Mouse (Mus musculus): ENCODE measurements around the gene Kcnj16.

Kcnj16 gene

DNA sequence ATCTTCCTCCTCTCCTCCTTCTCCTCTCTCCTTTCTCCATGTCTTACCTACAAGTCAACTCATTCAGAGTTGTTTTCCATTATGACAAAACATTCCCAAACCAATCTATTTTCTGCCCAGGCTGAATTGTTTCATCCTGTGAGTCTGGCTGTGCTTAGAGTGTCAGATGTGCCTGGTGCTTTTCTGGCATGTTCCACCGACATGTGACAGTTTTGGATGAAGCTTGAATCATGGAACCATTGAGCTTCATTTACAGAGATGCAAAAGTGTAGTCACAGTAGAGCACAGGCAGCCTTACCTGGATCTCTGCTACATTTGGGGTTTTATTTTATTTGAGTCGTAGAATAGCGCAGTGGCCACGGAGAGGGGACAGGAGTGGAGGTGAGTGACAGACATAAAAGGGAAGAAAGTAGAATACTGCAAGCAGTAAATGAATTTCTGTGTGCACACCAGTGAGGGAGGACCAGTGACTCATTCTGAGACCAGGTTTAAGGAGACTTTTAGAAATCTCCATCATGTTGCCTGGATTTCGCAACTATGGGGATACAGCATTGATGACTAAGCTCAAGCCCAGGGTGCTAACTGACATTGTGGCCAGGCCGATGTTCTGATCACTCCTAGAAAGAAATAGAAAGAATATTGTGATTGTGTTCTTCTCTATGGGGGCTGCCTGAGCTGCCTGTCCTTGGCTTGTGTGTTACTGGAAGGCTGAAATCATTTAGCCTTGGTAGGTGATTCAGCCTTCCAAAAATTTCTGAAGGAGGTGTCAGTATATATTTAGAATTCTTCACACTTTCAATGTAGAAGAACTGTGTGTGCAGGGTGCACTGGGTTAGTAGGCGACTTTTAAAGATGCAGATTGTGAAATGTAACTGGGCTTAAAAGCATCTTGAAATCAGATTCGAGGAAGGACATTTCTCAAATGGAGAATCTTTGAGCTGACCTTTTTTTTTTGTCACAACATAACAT lies 87.3 kb downstream of the Kcnj16 start:
- no peak for DNase-seq (ENCODE audit: inconsistent ontology term)

DNA sequence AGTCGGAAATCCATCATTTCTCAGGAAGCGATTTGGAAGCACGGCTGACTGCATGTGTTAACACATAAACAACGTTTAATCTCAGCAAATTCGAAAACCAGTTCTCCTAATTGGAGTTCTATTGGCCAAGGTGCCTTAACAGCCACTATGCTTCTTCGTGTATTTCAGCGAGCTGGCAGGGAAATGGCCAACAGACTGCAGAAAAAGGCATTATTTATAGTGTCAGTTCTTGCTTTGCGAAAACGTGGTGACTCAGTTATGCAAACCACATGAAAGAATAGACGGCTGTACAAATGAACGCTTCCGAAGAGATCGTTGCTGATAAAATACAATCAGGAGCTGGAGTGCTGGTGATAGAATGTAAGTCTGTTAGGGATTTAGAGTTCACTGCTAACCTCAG lies 88.2 kb downstream of the Kcnj16 start:
- no peak for DNase-seq (ENCODE audit: inconsistent ontology term)

DNA sequence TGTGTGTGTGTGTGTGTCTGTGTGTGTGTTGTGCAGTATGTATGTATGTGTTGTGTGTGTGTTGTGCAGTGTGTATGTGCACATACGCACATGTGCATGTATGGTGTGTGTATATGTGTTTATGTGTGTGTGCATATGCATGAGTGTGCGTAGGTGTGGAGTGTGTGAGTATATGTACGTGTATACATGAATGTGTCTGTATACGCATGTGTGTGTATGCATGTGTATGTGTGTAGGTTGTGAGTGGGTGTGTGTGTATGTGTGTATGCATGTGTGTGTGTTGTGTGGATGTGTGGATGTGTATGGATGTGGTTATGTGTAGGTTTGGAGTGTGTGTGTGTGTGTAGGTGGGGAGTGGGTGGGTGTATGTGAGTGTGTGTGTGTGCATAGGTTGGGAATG lies 89.6 kb downstream of the Kcnj16 start:
- no peak for DNase-seq (ENCODE audit: inconsistent ontology term)

DNA sequence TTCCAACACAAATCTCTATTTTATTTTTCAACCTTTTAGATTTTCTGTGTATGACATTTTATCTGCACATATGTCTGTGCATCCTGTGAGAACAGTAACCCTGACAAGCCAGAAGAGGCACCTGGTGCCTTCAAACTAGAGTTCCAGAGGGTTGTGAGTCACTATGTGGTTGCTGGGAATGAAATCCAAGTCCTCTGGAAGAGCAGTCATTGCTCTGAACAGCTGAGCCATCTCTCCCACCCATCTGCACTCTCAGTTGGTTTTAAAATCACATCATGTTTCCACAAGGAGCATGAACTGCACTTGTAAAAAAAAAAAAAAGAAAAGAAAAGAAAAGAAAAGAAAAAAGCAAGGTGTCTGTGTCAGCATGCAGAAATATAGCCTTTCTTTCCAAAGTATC lies 91.6 kb downstream of the Kcnj16 start:
- DNase-seq (ENCODE audit: inconsistent ontology term), result no peak

DNA sequence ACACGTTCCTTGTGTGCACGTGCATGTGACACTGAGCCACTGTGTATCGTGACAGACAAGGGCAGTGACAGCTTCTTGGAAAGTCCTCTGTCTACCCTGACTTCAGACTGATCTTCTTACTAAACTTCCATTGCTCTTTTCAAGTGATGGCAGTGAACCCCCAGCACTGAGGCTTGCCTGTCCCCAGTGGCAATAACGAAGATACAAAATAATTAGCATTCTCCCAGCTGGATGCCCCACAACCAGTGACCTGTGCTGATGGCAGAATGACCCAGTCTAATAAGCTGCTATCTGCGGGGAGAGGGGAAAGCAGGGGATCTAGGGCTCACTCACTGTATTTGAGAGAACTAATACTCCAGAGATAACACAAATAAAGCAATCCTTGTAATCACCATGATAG lies 92.4 kb downstream of the Kcnj16 start:
- no peak for DNase-seq (ENCODE audit: inconsistent ontology term)

- DNase-seq (ENCODE audit: inconsistent ontology term), result peak; percentile 66
Observed at GRCm38 (mm10) chr11:111064751-111065527, 97.1 kb downstream of the Kcnj16 start.

- peak; percentile 97 for DNase-seq (ENCODE audit: inconsistent ontology term)
Observed at GRCm38 (mm10) chr11:111065635-111066298, 97.9 kb downstream of the Kcnj16 start, which contains the start of gene Kcnj2. Gene Kcnj2, plus strand, starts transcription at chr11:111066164.

GRCm38 (mm10) chr11:111066299-111066691 lies 98.5 kb downstream of the Kcnj16 start:
- no peak for DNase-seq (ENCODE audit: inconsistent ontology term)

DNA sequence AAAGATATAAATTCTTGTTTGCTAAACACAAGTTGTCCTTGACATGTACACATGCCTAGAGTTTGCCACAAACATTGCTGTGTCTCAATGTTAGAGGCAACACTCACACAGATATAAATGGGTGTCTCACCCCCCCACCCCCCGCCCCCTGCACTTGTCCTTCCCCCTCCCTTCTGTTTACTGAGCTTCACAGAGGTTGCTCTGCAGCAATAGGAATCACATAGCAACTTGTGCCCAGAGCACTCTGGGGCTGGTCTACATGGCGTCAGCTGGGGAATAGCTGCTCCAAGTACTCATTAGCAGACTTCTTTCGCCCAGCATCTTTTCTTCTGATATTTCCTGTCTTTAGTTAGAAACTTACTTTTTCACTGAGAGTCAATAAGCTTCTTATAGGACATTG lies 100.0 kb downstream of the Kcnj16 start:
- DNase-seq (ENCODE audit: inconsistent ontology term), result no peak

DNA sequence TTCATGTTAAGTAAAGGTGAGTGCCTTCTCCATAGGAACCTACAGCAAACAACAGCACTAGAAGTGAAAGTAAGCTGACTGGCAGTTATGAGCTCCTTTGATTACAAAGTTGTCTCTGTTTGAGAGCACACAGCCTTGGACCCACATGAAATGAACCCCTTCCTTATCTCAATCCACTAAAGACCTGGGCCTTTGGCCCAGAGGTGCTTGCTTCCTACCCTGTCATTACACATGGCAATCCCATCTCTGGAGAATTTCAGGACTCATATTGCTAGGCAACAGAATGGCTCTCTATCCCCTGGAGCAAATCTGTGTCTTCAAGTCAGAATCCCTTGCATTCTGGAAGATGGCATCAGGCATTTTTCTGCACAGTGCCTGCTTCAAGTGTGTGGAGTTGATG lies 102.6 kb downstream of the Kcnj16 start:
- DNase-seq (ENCODE audit: inconsistent ontology term), result no peak

- no peak for DNase-seq (ENCODE audit: inconsistent ontology term)
Observed at GRCm38 (mm10) chr11:111074131-111074530, 106.3 kb downstream of the Kcnj16 start.
